Mouse (Mus musculus) embryonic facial prominence, embryonic 11.5 days (tissue): ENCODE measurements at regions not wholly inside any gene's neighbourhood (a gene's known extent, or its start where the extent isn't known, plus 50 kb on each side); places are given as distances from the start of the nearest gene placed in this dataset.
A peak's percentile ranks its signal among the peaks of the same experiment; 100 is the strongest.

ENCODE experiments used
- ATAC-seq: fragments of 200-750 bp; cut with Nextera tagmentation; replicated peaks from 2 replicates; pipeline ENCODE4 v1.8.0; 2017; ENCODE audit warnings: low read depth; ENCODE audit not compliant: insufficient number of reproducible peaks, low FRiP score, low TSS enrichment
- DNase-seq: peaks from one replicate; pipeline ENCODE4 v3.0.0-alpha.2; 2015; ENCODE audit warnings: low spot score
- H3K27ac ChIP-seq: fragments of 300-500 bp; sonication (generic); replicated peaks from 2 replicates; pipeline ENCODE4 v1.5.1; 2014; ENCODE audit warnings: mild to moderate bottlenecking, low read depth, low read length, control low read depth
- H3K27me3 ChIP-seq: fragments of 300-500 bp; sonication (generic); 2 replicates; pipeline ENCODE4 v1.6.1; 2014; ENCODE audit warnings: mild to moderate bottlenecking, low read length, moderate library complexity, mixed read lengths; ENCODE audit not compliant: control insufficient read depth, insufficient read depth
- H3K36me3 ChIP-seq: fragments of 300-500 bp; sonication (generic); replicated peaks from 2 replicates; pipeline ENCODE4 v1.6.1; 2014; ENCODE audit warnings: low read depth, mild to moderate bottlenecking, low read length, moderate library complexity, mixed read lengths; ENCODE audit not compliant: control insufficient read depth, insufficient read depth
- H3K4me1 ChIP-seq: fragments of 300-500 bp; sonication (generic); 2 replicates; pipeline ENCODE4 v1.6.1; 2014; ENCODE audit warnings: low read length, mixed read lengths; ENCODE audit not compliant: control insufficient read depth, insufficient read depth
- H3K4me2 ChIP-seq: fragments of 300-500 bp; sonication (generic); 2 replicates; pipeline ENCODE4 v1.6.1; 2014; ENCODE audit warnings: low read depth, mild to moderate bottlenecking, control low read depth, low read length, moderate library complexity
- H3K4me3 ChIP-seq: fragments of 300-500 bp; sonication (generic); 2 replicates; pipeline ENCODE4 v1.5.1; 2014; ENCODE audit warnings: low read depth, low read length, control low read depth
- H3K9ac ChIP-seq: fragments of 300-500 bp; sonication (generic); replicated peaks from 2 replicates; pipeline ENCODE4 v1.6.1; 2014; ENCODE audit warnings: mild to moderate bottlenecking, control low read depth, low read length
- H3K9me3 ChIP-seq: fragments of 300-500 bp; sonication (generic); replicated peaks from 2 replicates; pipeline ENCODE4 v1.6.1; 2016; ENCODE audit warnings: mild to moderate bottlenecking, low read length, inconsistent platforms, mixed read lengths; ENCODE audit not compliant: control insufficient read depth
- WGBS: fragments of 180-500 bp; shearing (Covaris S2); extraction: QIAGEN DNeasy Blood & Tissue Kit; methylation state at CpG from one replicate; pipeline ENCODE4 v1.1.7; 2014; 5-methylcytosine and 5-hydroxymethylcytosine counted together

DNA sequence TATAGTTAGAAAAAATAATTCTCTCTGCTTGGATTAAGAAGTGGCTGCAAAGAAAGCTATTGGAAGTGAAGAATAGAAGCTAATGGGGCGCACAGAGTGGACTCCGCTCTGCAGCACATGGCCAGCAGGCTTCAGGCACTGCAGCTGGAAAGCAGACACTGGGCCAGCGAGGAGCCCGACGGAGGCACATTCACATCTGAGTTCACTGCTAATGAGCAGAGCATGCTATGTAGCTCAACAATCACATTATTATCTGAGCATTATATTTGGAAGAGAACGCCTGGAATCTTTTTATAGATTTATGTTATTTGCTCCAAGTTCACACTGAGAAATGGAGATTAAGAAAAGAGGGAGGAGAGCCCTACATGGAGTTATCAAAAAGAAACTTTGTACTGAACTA is 752.8 kb downstream of the Adgrl2 start:
- WGBS, result 79% methylated on average over 6 of the region's 6 CpGs
- H3K27me3 ChIP-seq, result no peaks in the 10 kb centered on the region

DNA sequence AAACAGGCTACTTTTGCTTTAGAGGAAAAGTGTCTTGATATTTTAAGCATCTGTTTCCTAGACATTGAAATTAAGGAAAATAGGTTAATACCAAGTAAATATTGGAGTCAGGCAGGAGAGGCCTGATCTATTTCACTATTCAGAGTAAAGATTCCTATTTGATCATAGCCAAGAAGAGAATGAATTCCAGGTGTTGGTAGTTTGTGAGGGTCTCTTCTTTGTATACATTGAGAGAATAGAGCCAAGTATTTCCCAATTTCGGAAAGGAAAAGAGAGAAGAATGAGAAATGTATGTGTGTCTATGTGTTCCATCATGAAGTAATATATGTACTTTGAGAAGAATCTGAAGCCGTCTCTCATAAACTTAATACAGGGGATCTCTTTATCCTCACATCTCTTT is 756.7 kb downstream of the Adgrl2 start:
- DNase-seq (no peak), ATAC-seq (no peak)
- Histone ChIP-seq H3K4me3 (no peak overlapping the region), H3K36me3 (no peaks in the 10 kb centered on the region), H3K9me3 (no peaks in the 10 kb centered on the region), H3K4me1 (no peaks in the 10 kb centered on the region), H3K9ac (no peak overlapping the region), H3K27ac (no peak overlapping the region), H3K4me2 (no peak overlapping the region), H3K27me3 (no peaks in the 10 kb centered on the region)
- WGBS, result 75% methylated on average over 2 of the region's 2 CpGs

More for the DNA sequence above, 752.8 kb downstream of the Adgrl2 start:
- Histone ChIP-seq H3K9me3 (no peaks in the 10 kb centered on the region), H3K36me3 (no peaks in the 10 kb centered on the region), H3K27ac (no peak overlapping the region), H3K4me2 (no peak overlapping the region), H3K4me3 (no peak overlapping the region), H3K4me1 (no peaks in the 10 kb centered on the region), H3K9ac (no peak overlapping the region)
- no peak for DNase-seq
- ATAC-seq, result no peak

DNA sequence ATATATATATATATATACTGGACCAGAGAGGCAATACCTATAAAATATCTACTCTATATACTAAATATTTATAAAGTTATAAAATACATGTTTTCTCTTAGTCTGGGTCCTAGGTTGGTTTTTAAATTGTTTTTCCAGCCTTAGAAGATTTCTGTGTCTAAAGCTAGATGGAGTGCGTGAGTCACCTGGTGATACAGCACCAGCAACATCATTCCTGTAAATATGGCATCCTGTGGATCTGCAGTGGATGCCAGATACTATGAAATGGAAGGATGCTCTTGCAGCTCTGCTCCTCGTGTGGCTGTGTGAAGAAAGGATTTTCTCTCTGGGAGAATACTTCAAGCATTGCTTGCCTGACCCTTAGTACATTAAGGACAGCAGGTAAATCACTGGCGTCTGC is 761.2 kb downstream of the Adgrl2 start:
- ATAC-seq, result no peak
- H3K27me3 ChIP-seq, result no peaks in the 10 kb centered on the region
- H3K4me1 ChIP-seq, result no peaks in the 10 kb centered on the region
- 81% methylated on average over 3 of the region's 3 CpGs for WGBS
- H3K36me3 ChIP-seq, result no peaks in the 10 kb centered on the region
- H3K9me3 ChIP-seq, result no peaks in the 10 kb centered on the region
- no peak overlapping the region for H3K4me2 ChIP-seq
- H3K27ac ChIP-seq, result no peak overlapping the region
- H3K9ac ChIP-seq, result no peak overlapping the region
- no peak for DNase-seq
- H3K4me3 ChIP-seq, result no peak overlapping the region

DNA sequence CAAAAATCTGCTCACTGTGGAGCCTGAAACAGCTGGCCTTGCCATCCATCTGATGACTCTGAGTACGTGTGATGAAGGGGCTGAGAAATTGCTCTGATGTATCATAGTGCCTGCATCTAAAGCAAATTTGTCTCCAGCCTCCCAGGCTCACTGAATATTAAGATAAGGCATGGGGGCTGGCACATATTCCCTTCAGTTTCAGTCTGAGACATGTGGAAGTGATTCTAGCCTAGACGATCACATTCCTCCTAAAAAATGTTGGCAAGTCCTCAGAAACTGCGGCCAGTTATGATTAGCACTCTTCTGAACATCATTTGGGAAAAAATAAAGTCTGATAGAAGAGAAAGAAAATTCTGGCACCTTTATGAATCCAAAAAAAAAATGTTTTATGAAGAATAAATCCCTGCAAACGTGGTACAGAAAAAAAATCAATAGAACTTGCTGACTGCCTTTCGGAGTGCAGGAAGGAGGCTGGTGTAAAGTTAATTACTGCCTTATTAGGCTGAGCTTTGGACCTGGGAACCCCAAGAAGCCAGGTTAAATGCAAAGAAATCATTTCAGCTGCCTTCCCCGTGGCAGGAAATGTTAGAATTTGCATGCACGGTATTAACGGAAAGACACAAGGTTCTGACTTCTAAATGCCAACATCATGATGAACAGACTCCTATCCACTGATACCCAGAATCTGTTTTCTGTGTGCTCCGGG is 762.2 kb downstream of the Adgrl2 start:
- 34% methylated on average over 9 of the region's 9 CpGs for WGBS
- DNase-seq (peak; percentile 63), ATAC-seq (no peak)
- no peak overlapping the region for H3K9ac ChIP-seq
- no peaks in the 10 kb centered on the region for H3K9me3 ChIP-seq
- no peaks in the 10 kb centered on the region for H3K4me1 ChIP-seq
- H3K27ac ChIP-seq, result no peak overlapping the region
- no peaks in the 10 kb centered on the region for H3K36me3 ChIP-seq
- H3K27me3 ChIP-seq, result no peaks in the 10 kb centered on the region
- no peak overlapping the region; the same call in 1 of the 2 replicates for H3K4me2 ChIP-seq
- H3K4me3 ChIP-seq, result no peak overlapping the region

DNA sequence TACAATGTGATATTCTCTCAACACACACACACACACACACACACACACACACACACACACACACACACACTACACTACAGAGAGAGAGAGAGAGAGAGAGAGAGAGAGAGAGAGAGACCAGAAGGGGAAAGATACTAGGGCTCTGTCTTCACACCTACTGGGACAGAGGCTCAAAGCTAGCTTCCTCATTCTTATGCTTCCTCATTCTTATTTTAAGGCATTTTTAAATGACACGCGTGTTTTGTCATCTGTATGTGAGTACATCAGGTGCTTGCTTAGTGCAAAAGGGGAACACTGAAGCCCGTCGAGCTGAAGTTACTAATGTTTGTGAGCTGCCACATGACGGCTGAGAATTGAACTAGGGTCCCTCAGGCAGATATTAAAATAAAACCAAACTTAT is 769.5 kb downstream of the Adgrl2 start:
- no peak for ATAC-seq
- 95% methylated on average over 5 of the region's 5 CpGs for WGBS

DNA sequence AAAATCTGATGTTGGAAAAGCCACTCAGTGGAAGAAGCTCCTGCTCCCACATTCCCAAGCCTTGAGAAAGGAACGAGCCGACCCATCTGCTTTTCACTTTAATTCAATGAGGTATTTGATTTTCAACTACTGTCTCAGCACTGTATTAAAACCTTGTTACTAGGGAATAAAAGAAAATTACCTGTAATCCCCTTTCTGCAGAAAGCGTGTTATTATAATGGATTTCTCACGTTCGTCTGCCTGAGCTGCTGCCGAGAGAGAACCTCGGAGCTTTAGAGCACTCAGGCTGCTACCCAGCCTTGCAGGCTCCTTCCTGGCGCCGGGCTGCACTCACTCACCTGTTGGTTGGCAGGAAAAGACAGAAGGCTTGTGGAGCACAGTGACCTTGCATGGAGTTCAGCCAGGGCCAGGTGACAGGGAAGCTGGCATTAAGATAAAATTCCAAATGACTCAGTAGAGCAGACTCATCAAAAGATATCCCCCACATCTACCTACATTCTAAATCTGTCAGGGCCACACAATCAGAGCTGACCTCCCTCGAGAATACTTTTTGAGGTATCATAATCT is 770.2 kb downstream of the Adgrl2 start:
- H3K27me3 ChIP-seq, result no peaks in the 10 kb centered on the region
- ATAC-seq (no peak), DNase-seq (no peak)
- no peaks in the 10 kb centered on the region for H3K9me3 ChIP-seq
- H3K9ac ChIP-seq, result no peak overlapping the region
- H3K4me1 ChIP-seq, result no peaks in the 10 kb centered on the region
- H3K27ac ChIP-seq, result no peak overlapping the region
- H3K4me3 ChIP-seq, result no peak overlapping the region
- no peaks in the 10 kb centered on the region for H3K36me3 ChIP-seq
- no peak overlapping the region for H3K4me2 ChIP-seq
- 72% methylated on average over 10 of the region's 10 CpGs for WGBS

More for the DNA sequence above, 769.5 kb downstream of the Adgrl2 start:
- Histone ChIP-seq H3K4me3 (no peak overlapping the region), H3K4me1 (no peaks in the 10 kb centered on the region), H3K27ac (no peak overlapping the region), H3K36me3 (no peaks in the 10 kb centered on the region), H3K9me3 (no peaks in the 10 kb centered on the region), H3K27me3 (no peaks in the 10 kb centered on the region), H3K9ac (no peak overlapping the region), H3K4me2 (no peak overlapping the region)
- DNase-seq, result no peak

DNA sequence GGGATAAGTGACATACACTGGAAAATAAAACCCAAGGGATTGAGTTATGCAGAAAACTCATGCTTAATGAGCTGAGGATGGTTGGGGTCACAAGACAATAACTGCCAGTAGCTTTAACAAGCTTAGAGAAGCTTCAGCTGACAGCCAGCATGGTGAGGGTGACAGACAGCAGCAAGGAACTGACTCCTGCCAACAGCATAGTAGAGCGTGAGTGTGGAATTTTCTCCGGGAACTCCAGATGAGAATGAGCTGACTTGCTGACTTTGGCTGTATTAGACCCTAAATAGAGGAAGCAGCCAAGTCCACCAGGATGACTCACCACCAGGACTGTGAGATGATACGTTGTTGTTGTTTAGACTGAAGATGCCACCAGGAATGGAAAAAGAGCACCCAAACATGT is 788.2 kb downstream of the Adgrl2 start:
- DNase-seq, result no peak
- Histone ChIP-seq H3K9me3 (no peaks in the 10 kb centered on the region), H3K27me3 (no peaks in the 10 kb centered on the region), H3K27ac (no peak overlapping the region), H3K36me3 (no peaks in the 10 kb centered on the region), H3K9ac (no peak overlapping the region), H3K4me1 (no peaks in the 10 kb centered on the region), H3K4me2 (no peak overlapping the region), H3K4me3 (no peak overlapping the region)
- no peak for ATAC-seq
- 91% methylated on average over 3 of the region's 3 CpGs for WGBS

DNA sequence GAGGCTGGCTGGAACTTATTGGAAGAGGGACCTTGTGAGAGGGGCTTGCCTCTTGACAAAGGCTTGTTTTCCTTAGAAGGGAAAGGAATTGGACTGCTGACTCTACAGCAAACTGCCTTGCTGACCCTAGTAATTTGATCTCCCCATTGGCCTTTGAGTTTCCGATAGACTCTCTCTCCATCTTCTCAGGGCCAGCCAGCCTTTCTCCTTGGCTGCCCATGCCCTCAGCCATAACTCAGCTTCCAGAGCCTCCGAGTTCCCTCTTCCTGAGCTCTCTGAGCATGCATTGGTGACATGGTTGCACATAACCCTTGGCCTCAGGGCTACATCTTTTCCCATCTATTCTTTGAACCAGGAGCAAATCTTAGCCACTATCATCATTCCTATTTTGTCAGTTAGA is 803.7 kb downstream of the Adgrl2 start:
- DNase-seq, result no peak
- Histone ChIP-seq H3K9ac (no peak overlapping the region), H3K27me3 (no peaks in the 10 kb centered on the region), H3K27ac (no peak overlapping the region), H3K4me3 (no peak overlapping the region), H3K36me3 (no peaks in the 10 kb centered on the region), H3K4me2 (no peak overlapping the region), H3K4me1 (no peaks in the 10 kb centered on the region), H3K9me3 (no peaks in the 10 kb centered on the region)
- no peak for ATAC-seq
- WGBS, result 31% methylated on average over 2 of the region's 2 CpGs
